Mouse (Mus musculus) small intestine, adult 2 months (tissue): ENCODE data around the gene Opn4. TPM values are rescaled to one million over a fixed set of nuclear protein-coding genes. Genes with fewer than 3 reads are reported as not detected.

ENCODE experiments used
- H3K27ac ChIP-seq: fragments of 200-500 bp; 2 replicates; pipeline ENCODE4 v1.5.1; 2012; ENCODE audit warnings: low read depth, low read length, control low read depth, inconsistent platforms; ENCODE audit not compliant: insufficient read depth
- H3K27me3 ChIP-seq: fragments of 200-500 bp; 2 replicates; pipeline ENCODE4 v1.6.1; 2012; ENCODE audit warnings: mild to moderate bottlenecking, moderate library complexity, low read length, inconsistent platforms; ENCODE audit not compliant: control insufficient read depth, insufficient read depth
- H3K36me3 ChIP-seq: fragments of 200-500 bp; 2 replicates; pipeline ENCODE4 v1.6.1; 2012; ENCODE audit warnings: mild to moderate bottlenecking, low read length, control low read depth, inconsistent platforms; ENCODE audit not compliant: control insufficient read depth, insufficient read depth
- H3K4me1 ChIP-seq: fragments of 200-500 bp; 2 replicates; pipeline ENCODE4 v1.6.1; 2012; ENCODE audit warnings: low read length, inconsistent platforms, mixed read lengths; ENCODE audit not compliant: control insufficient read depth, insufficient read depth, insufficient read length
- H3K4me3 ChIP-seq: fragments of 200-500 bp; 2 replicates; pipeline ENCODE4 v1.5.1; 2012; ENCODE audit warnings: low read depth, mild to moderate bottlenecking, control low read depth, inconsistent platforms, low read length, moderate library complexity
- CTCF ChIP-seq: fragments of 200-500 bp; IDR thresholded peaks from 2 replicates; pipeline ENCODE4 v1.5.1; 2012; ENCODE audit warnings: low read depth, mild to moderate bottlenecking, control low read depth, inconsistent platforms, low read length, moderate library complexity, mixed read lengths; ENCODE audit not compliant: insufficient replicate concordance, insufficient read length; ENCODE audit errors: extremely low read depth
- POLR2A ChIP-seq: fragments of 200-500 bp; IDR thresholded peaks from 2 replicates; pipeline ENCODE4 v1.6.1; 2012; ENCODE audit warnings: low read depth, mild to moderate bottlenecking, control low read depth, inconsistent platforms, low read length, moderate library complexity
- WGBS: fragments of 180-500 bp; shearing (Covaris S2); methylation state at CpG from one replicate; pipeline ENCODE4 v1.1.7; 2018; 5-methylcytosine and 5-hydroxymethylcytosine counted together
- polyA plus RNA-seq: library from polyadenylated mRNA; depleted of rRNA; stranded (reverse); fragments of >200 nt; gene quantifications from 2 replicates; pipeline ENCODE4 v1.2.3, GENCODE M21; 2012

Gene Opn4
- polyA plus RNA-seq, 1 experiment, result not detected

GRCm38 (mm10) chr14:34623531-34624210, 23.7 kb upstream of the Opn4 start:
- no peaks in the 10 kb centered on the region for H3K36me3 ChIP-seq
- 18% methylated on average over 16 of the region's 16 CpGs for WGBS
- peak overlapping the region; percentile 85 for H3K27ac ChIP-seq
- H3K4me1 ChIP-seq, result peaks cover 12% of the 10 kb centered on the region; the same call in 1 of the 2 replicates
- no peaks in the 10 kb centered on the region for H3K27me3 ChIP-seq
- TF ChIP-seq POLR2A (no peak), CTCF (no peak)
- H3K4me3 ChIP-seq, result peak overlapping the region; percentile 31

GRCm38 (mm10) chr14:34623074-34623473, 23.1 kb upstream of the Opn4 start:
- WGBS, result 82% methylated on average over 5 of the region's 5 CpGs
- Histone ChIP-seq H3K36me3 (no peaks in the 10 kb centered on the region), H3K4me3 (no peak overlapping the region), H3K27ac (peak overlapping the region; percentile 38; the same call in 1 of the 2 replicates), H3K27me3 (no peaks in the 10 kb centered on the region), H3K4me1 (peaks cover 13% of the 10 kb centered on the region; the same call in 1 of the 2 replicates)
- TF ChIP-seq POLR2A (no peak), CTCF (no peak)

- WGBS, result 51% methylated on average over 10 of the region's 10 CpGs
- Histone ChIP-seq H3K27me3 (no peaks in the 10 kb centered on the region), H3K4me1 (peaks cover 10% of the 10 kb centered on the region; the same call in 1 of the 2 replicates), H3K36me3 (no peaks in the 10 kb centered on the region), H3K4me3 (no peak overlapping the region), H3K27ac (no peak overlapping the region)
- TF ChIP-seq POLR2A (no peak), CTCF (peak; percentile 67; the same call in 1 of the 2 replicates)
These were observed 20.9 kb upstream of the Opn4 start for GRCm38 (mm10) chr14:34620611-34621376.

- Histone ChIP-seq H3K27ac (peak overlapping the region; percentile 62), H3K4me1 (peaks cover 9% of the 10 kb centered on the region; the same call in 1 of the 2 replicates), H3K36me3 (no peaks in the 10 kb centered on the region), H3K4me3 (no peak overlapping the region), H3K27me3 (no peaks in the 10 kb centered on the region)
- 20% methylated on average over 9 of the region's 9 CpGs for WGBS
- TF ChIP-seq POLR2A, result no peak
- no peak for TF ChIP-seq CTCF
These were observed 18.9 kb upstream of the Opn4 start for GRCm38 (mm10) chr14:34618808-34619207.

- 3% methylated on average over 8 of the region's 8 CpGs for WGBS
- Histone ChIP-seq H3K4me1 (peaks cover 6% of the 10 kb centered on the region; the same call in 1 of the 2 replicates), H3K27me3 (no peaks in the 10 kb centered on the region), H3K36me3 (no peaks in the 10 kb centered on the region), H3K27ac (no peak overlapping the region), H3K4me3 (no peak overlapping the region)
- TF ChIP-seq CTCF (peak; percentile 99), POLR2A (no peak)
These were observed 16.9 kb upstream of the Opn4 start for GRCm38 (mm10) chr14:34616821-34617220.

GRCm38 (mm10) chr14:34615625-34616024, 15.7 kb upstream of the Opn4 start:
- WGBS, result 50% methylated on average over 4 of the region's 4 CpGs
- TF ChIP-seq POLR2A (no peak), CTCF (no peak)
- Histone ChIP-seq H3K27me3 (no peaks in the 10 kb centered on the region), H3K36me3 (no peaks in the 10 kb centered on the region), H3K27ac (no peak overlapping the region), H3K4me3 (no peak overlapping the region), H3K4me1 (peaks cover 4% of the 10 kb centered on the region; the same call in 1 of the 2 replicates)

GRCm38 (mm10) chr14:34615082-34615481, 15.1 kb upstream of the Opn4 start:
- TF ChIP-seq CTCF (no peak), POLR2A (no peak)
- H3K27me3 ChIP-seq, result no peaks in the 10 kb centered on the region
- no peak overlapping the region for H3K27ac ChIP-seq
- H3K4me3 ChIP-seq, result peak overlapping the region; percentile 52
- WGBS, result 7% methylated on average over 13 of the region's 13 CpGs
- H3K4me1 ChIP-seq, result peaks cover 4% of the 10 kb centered on the region; the same call in 1 of the 2 replicates
- H3K36me3 ChIP-seq, result no peaks in the 10 kb centered on the region
